Mouse (Mus musculus): Measurements from ENCODE around the gene Bdkrb2. TPM values are rescaled to one million over a fixed set of nuclear protein-coding genes. Genes with fewer than 3 reads are reported as not detected.

Gene Bdkrb2
- polyA plus RNA-seq, 1 experiment from 2014 or later, result 0.64 TPM

DNA sequence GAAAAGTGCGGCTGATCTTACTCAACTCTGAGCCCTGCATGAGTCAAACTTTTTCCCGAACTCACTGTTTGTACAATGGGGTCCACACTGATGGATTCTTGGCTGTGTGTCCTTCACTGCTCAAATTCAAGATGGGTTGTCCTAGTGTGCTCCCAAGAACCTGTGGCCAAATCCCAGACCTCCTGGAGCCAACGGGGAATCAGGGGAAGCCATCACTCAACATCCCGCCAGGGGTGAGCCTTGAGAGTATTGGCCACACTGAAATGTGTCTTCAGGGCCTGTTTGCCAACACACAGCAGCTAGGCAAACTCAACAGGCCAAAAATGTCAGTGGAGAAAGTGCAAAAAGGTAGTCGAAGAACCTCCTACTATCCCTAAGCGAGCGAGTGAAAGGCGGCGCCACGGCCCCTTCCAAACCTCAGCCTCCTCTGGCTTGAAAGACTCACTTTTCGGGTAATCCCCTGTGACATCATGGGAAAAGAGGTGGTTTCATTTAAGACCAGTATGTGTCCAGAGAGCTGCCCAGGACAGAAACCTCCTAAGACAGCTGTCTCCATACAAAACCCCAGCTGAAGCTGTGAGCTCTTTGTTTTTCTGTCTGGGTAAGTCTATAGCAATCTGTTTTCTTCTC lies 39.7 kb downstream of the Bdkrb2 start, which contains the start of gene Bdkrb1:
Bdkrb1 (plus strand) TSS at position 505 of the 630 bp plus-strand sequence.
- Histone ChIP-seq H3K27me3 (ENCODE audit: insufficient read depth, poor library complexity, severe bottlenecking) (no peaks in the 10 kb centered on the region; the same call in 1 of the 2 replicates), H3K27ac (peak within 1 kb of the TSS; percentile 45; the same call in 1 of the 2 replicates), H3K9me3 (no peaks in the 10 kb centered on the region), H3K4me3 (no peak within 1 kb of the TSS), H3K36me3 (no peaks in the 10 kb centered on the region), H3K4me1 (replicated peaks) (peaks cover 53% of the 10 kb centered on the region)
- DNase-seq (ENCODE audit: low spot score), result no peak
- 86% methylated on average over 11 of the region's 11 CpGs for WGBS

DNA sequence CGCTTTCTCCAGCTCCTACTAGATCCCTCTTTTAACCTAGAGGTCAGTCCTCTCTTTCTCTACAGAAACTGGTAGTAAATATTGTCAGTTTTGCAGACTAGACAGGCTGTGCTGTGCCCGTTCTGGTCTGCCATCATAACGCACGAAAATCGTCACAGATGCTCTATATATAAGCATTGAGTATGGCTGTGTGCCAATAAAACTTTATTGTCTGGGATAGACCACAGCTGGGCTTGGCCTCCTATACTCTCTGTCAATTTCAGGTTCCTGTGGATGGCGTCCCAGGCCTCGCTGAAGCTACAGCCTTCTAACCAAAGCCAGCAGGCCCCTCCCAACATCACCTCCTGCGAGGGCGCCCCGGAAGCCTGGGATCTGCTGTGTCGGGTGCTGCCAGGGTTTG lies 40.9 kb downstream of the Bdkrb2 start:
- Histone ChIP-seq H3K36me3 (no peaks in the 10 kb centered on the region), H3K4me3 (no peak overlapping the region), H3K9me3 (no peaks in the 10 kb centered on the region), H3K27me3 (ENCODE audit: insufficient read depth, poor library complexity, severe bottlenecking) (no peaks in the 10 kb centered on the region; the same call in 1 of the 2 replicates), H3K4me1 (replicated peaks) (peaks cover 49% of the 10 kb centered on the region), H3K27ac (no peak overlapping the region)
- WGBS, result 93% methylated on average over 11 of the region's 11 CpGs
- DNase-seq (ENCODE audit: low spot score), result no peak

GRCm38 (mm10) chr12:105605212-105605611 lies 42.2 kb downstream of the Bdkrb2 start:
- no peak overlapping the region for H3K27ac ChIP-seq
- no peaks in the 10 kb centered on the region for H3K36me3 ChIP-seq
- H3K4me1 ChIP-seq (replicated peaks), result peaks cover 38% of the 10 kb centered on the region
- peak; percentile 20 for DNase-seq (ENCODE audit: low spot score)
- no peak overlapping the region for H3K4me3 ChIP-seq
- H3K27me3 ChIP-seq (ENCODE audit: insufficient read depth, poor library complexity, severe bottlenecking), result no peaks in the 10 kb centered on the region; the same call in 1 of the 2 replicates
- no peaks in the 10 kb centered on the region for H3K9me3 ChIP-seq
- WGBS, result 21% methylated on average over 8 of the region's 8 CpGs

- Histone ChIP-seq H3K27ac (no peak overlapping the region), H3K27me3 (ENCODE audit: insufficient read depth, poor library complexity, severe bottlenecking) (no peaks in the 10 kb centered on the region; the same call in 1 of the 2 replicates), H3K9me3 (no peaks in the 10 kb centered on the region), H3K36me3 (no peaks in the 10 kb centered on the region), H3K4me1 (replicated peaks) (peaks cover 27% of the 10 kb centered on the region), H3K4me3 (no peak overlapping the region)
- DNase-seq (ENCODE audit: low spot score), result no peak
- 84% methylated on average over 4 of the region's 4 CpGs for WGBS
These were observed 43.9 kb downstream of the Bdkrb2 start for GRCm38 (mm10) chr12:105606881-105607280.

DNA sequence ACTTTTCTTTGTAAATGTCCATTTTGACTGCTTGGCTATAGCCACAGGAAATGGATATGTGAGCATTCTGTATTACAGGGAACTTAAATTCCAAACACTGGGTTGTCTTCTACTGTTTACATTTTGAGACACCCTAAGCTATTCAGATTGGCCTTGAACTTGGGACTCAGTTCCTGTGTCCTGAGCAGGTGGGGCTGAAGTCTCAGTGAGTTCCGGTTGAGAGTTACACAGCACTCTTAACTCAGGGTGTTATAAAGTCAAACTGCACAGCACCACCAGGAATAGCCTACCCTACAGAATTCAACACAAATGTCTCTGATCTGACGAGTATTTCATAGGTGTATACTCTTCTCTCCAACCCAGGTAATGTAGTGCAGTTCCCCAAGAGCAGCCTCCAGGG lies 48.0 kb downstream of the Bdkrb2 start:
- peaks cover 9% of the 10 kb centered on the region for H3K4me1 ChIP-seq (replicated peaks)
- WGBS, result 88% methylated on average over 2 of the region's 2 CpGs
- DNase-seq (ENCODE audit: low spot score), result no peak
- no peaks in the 10 kb centered on the region for H3K9me3 ChIP-seq
- H3K36me3 ChIP-seq, result peaks cover 14% of the 10 kb centered on the region
- H3K27ac ChIP-seq, result no peak overlapping the region
- H3K27me3 ChIP-seq (ENCODE audit: insufficient read depth, poor library complexity, severe bottlenecking), result no peaks in the 10 kb centered on the region; the same call in 1 of the 2 replicates
- no peak overlapping the region for H3K4me3 ChIP-seq

DNA sequence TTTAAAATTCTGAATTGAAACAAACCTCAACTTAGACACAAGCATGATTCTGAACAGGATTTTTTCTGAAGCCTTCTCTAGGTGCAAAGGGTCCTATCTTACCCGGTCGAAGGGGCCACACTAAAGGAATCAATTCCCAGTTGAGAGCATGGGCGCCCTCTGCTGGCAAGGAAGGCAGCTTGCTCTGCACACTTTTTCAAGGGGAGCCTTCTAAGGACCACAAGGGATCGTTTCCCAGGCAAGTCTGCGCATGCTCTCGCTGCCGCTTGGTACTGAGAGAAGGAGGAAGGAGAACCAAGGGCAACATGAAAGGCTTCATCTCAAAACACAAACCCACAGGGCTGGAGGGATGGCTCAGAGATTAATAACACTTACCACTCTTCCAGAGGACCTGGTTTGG lies 48.7 kb downstream of the Bdkrb2 start:
- H3K4me1 ChIP-seq (replicated peaks), result peaks cover 4% of the 10 kb centered on the region; the same call in 1 of the 2 replicates
- H3K27me3 ChIP-seq (ENCODE audit: insufficient read depth, poor library complexity, severe bottlenecking), result no peaks in the 10 kb centered on the region
- H3K9me3 ChIP-seq, result no peaks in the 10 kb centered on the region
- H3K36me3 ChIP-seq, result peaks cover 21% of the 10 kb centered on the region
- DNase-seq (ENCODE audit: low spot score), result peak; percentile 83
- no peak overlapping the region for H3K4me3 ChIP-seq
- 0 out of 2 replicates have a peak overlapping the region, but pooled peaks have one; percentile 29 for H3K27ac ChIP-seq
- WGBS, result 15% methylated on average over 7 of the region's 7 CpGs

GRCm38 (mm10) chr12:105613559-105613958 lies 50.5 kb downstream of the Bdkrb2 start:
- no peak overlapping the region for H3K4me3 ChIP-seq
- peaks cover 39% of the 10 kb centered on the region for H3K36me3 ChIP-seq
- no peaks in the 10 kb centered on the region for H3K27me3 ChIP-seq (ENCODE audit: insufficient read depth, poor library complexity, severe bottlenecking)
- no peaks in the 10 kb centered on the region for H3K9me3 ChIP-seq
- peaks cover 4% of the 10 kb centered on the region; the same call in 1 of the 2 replicates for H3K4me1 ChIP-seq (replicated peaks)
- 93% methylated on average over 10 of the region's 10 CpGs for WGBS
- no peak overlapping the region for H3K27ac ChIP-seq
- DNase-seq (ENCODE audit: low spot score), result no peak

GRCm38 (mm10) chr12:105622048-105622447 lies 59.0 kb downstream of the Bdkrb2 start:
- no peak for DNase-seq (ENCODE audit: low spot score)
- Histone ChIP-seq H3K27ac (no peak overlapping the region), H3K36me3 (peaks cover 82% of the 10 kb centered on the region), H3K9me3 (no peaks in the 10 kb centered on the region), H3K4me1 (replicated peaks) (0 out of 2 replicates have a peak, but pooled peaks cover 2% of the 10 kb centered on the region), H3K4me3 (no peak overlapping the region), H3K27me3 (ENCODE audit: insufficient read depth, poor library complexity, severe bottlenecking) (no peaks in the 10 kb centered on the region)
- 93% methylated on average over 7 of the region's 7 CpGs for WGBS

GRCm38 (mm10) chr12:105622981-105623539 lies 60.0 kb downstream of the Bdkrb2 start:
- Histone ChIP-seq H3K4me1 (replicated peaks) (0 out of 2 replicates have a peak, but pooled peaks cover 2% of the 10 kb centered on the region), H3K27me3 (ENCODE audit: insufficient read depth, poor library complexity, severe bottlenecking) (no peaks in the 10 kb centered on the region), H3K36me3 (peaks cover 81% of the 10 kb centered on the region), H3K27ac (no peak overlapping the region), H3K9me3 (no peaks in the 10 kb centered on the region), H3K4me3 (no peak overlapping the region)
- 74% methylated on average over 12 of the region's 12 CpGs for WGBS
- DNase-seq (ENCODE audit: low spot score), result no peak

- no peak for DNase-seq (ENCODE audit: low spot score)
- H3K4me3 ChIP-seq, result no peak overlapping the region
- no peaks in the 10 kb centered on the region for H3K9me3 ChIP-seq
- 69% methylated on average over 7 of the region's 7 CpGs for WGBS
- 0 out of 2 replicates have a peak, but pooled peaks cover 2% of the 10 kb centered on the region for H3K4me1 ChIP-seq (replicated peaks)
- no peak overlapping the region for H3K27ac ChIP-seq
- H3K27me3 ChIP-seq (ENCODE audit: insufficient read depth, poor library complexity, severe bottlenecking), result no peaks in the 10 kb centered on the region
- H3K36me3 ChIP-seq, result peaks cover 69% of the 10 kb centered on the region
These were observed 62.8 kb downstream of the Bdkrb2 start for GRCm38 (mm10) chr12:105625798-105626197.

- no peaks in the 10 kb centered on the region for H3K9me3 ChIP-seq
- no peak overlapping the region for H3K27ac ChIP-seq
- H3K4me3 ChIP-seq, result no peak overlapping the region
- H3K4me1 ChIP-seq (replicated peaks), result no peaks in the 10 kb centered on the region
- WGBS, result 95% methylated on average over 13 of the region's 13 CpGs
- no peak for DNase-seq (ENCODE audit: low spot score)
- H3K27me3 ChIP-seq (ENCODE audit: insufficient read depth, poor library complexity, severe bottlenecking), result no peaks in the 10 kb centered on the region
- peaks cover 86% of the 10 kb centered on the region for H3K36me3 ChIP-seq
These were observed 71.5 kb downstream of the Bdkrb2 start for GRCm38 (mm10) chr12:105634374-105635067.

GRCm38 (mm10) chr12:105636551-105636950 lies 73.5 kb downstream of the Bdkrb2 start:
- 94% methylated on average over 9 of the region's 9 CpGs for WGBS
- peaks cover 99% of the 10 kb centered on the region for H3K36me3 ChIP-seq
- H3K27me3 ChIP-seq (ENCODE audit: insufficient read depth, poor library complexity, severe bottlenecking), result no peaks in the 10 kb centered on the region
- no peak overlapping the region for H3K4me3 ChIP-seq
- no peaks in the 10 kb centered on the region for H3K4me1 ChIP-seq (replicated peaks)
- no peaks in the 10 kb centered on the region for H3K9me3 ChIP-seq
- DNase-seq (ENCODE audit: low spot score), result no peak
- no peak overlapping the region for H3K27ac ChIP-seq

GRCm38 (mm10) chr12:105637554-105637953 lies 74.5 kb downstream of the Bdkrb2 start:
- WGBS, result 76% methylated on average over 4 of the region's 4 CpGs
- no peak for DNase-seq (ENCODE audit: low spot score)
- no peak overlapping the region for H3K27ac ChIP-seq
- H3K4me3 ChIP-seq, result no peak overlapping the region
- H3K4me1 ChIP-seq (replicated peaks), result no peaks in the 10 kb centered on the region
- peaks cover 100% of the 10 kb centered on the region for H3K36me3 ChIP-seq
- no peaks in the 10 kb centered on the region for H3K27me3 ChIP-seq (ENCODE audit: insufficient read depth, poor library complexity, severe bottlenecking)
- no peaks in the 10 kb centered on the region for H3K9me3 ChIP-seq
